Mouse (Mus musculus) thymus, adult 2 months (tissue): ENCODE data around the gene Mlxipl.

Experiments
- CTCF ChIP-seq: fragments of 200-500 bp; IDR thresholded peaks from 2 replicates; pipeline ENCODE4 v1.5.1; 2012; ENCODE audit warnings: mild to moderate bottlenecking, control low read depth, low read length, moderate library complexity, borderline replicate concordance; ENCODE audit not compliant: control insufficient read depth, poor library complexity, insufficient read depth; ENCODE audit errors: extremely low read depth
- POLR2A ChIP-seq: fragments of 200-500 bp; IDR thresholded peaks from 2 replicates; pipeline ENCODE4 v1.6.1; 2012; ENCODE audit warnings: mild to moderate bottlenecking, low read length, control low read depth, moderate library complexity; ENCODE audit not compliant: control insufficient read depth, poor library complexity, insufficient read depth; ENCODE audit errors: extremely low read depth

- TF ChIP-seq CTCF = no peak
- no peak for TF ChIP-seq POLR2A
These were observed 92.1 kb downstream of the Mlxipl start for GRCm38 (mm10) chr5:135181776-135182175.
